Mouse (Mus musculus): ENCODE measurements around the gene Ldha. TPM values are rescaled to one million over a fixed set of nuclear protein-coding genes. Genes with fewer than 3 reads are reported as not detected.
"Not testable (repeated sequence)": the region's sequence is repeated elsewhere in the genome, so short reads cannot be mapped to it uniquely, and the experiment has no call there.

Gene Ldha
- polyA plus RNA-seq (2015; fragmentation: Nextera tagmentation; extraction: Ambion mirVana), result 638 and 911 TPM in 2 replicates

DNA sequence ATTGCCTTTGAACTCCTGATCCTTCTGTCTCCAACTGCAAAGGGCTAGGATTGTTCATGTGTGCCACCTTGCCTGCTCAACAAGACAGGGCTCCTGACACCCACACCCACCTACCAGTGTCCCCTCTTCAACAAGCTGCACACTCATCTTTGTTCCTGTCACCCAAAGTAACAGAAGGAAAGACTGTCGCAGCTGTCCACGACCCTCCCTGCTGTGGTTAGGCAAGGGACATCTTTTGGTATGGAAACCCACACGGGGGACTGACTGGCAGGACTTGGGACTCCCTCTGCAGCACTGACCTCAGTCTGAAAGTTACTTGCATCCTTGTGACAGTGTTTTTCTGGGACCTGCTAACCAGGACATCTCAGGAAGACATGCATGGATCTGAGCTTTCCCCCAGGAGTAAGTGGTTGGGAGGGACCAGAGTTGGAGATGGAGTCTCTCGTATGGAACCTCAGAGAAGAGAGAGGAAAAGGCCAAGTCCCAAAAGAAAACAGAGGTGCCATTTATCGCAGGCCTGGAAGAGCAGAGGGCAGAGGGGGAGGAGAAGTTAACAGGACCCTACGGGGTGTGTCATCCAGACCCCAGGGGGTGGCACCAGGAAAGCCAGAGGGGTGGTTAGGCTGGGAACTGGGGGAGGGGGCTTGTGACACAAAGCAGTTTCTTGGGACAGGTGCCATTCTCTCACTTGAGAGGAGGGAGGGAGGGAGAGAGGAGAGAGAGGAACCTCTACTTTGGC lies at the start of gene Ldha:
Gene Ldha, plus strand, starts transcription at position 689 of the 739 bp plus-strand sequence.
- no peak within 1 kb of the TSS for H3K9ac ChIP-seq (replicated peaks)

DNA sequence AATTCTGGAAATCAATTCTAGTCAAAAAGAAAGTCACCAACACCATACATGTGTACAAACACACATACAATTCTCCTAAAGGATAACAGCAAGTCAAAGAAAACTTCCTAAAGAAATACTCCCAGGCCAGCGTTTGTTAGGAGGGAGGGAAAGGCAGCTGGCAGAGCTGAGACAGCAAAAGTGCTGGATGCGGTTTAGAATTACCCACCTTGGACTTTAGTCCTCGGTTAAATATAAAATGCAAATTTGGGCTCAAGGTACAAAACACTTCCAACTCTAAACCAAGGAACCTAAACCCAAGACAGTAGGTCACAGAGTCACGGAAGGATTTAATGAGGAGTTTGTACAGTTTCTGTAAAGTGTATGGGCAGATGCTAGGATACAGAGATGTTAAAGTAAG lies 47.4 kb upstream of the Ldha start:
- 0 out of 2 replicates have a peak overlapping the region, but pooled peaks have one; percentile 17 for H3K9ac ChIP-seq (replicated peaks)
- H3K4me3 ChIP-seq (replicated peaks), result no peak overlapping the region
- 86% methylated on average over 4 of the region's 4 CpGs for WGBS
- H3K4me1 ChIP-seq, result peaks cover 45% of the 10 kb centered on the region
- peak overlapping the region; percentile 20; the same call in 1 of the 2 replicates for H3K4me2 ChIP-seq
- no peak for ATAC-seq (ENCODE audit: low FRiP score)
- H3K9me3 ChIP-seq (replicated peaks), result no peaks in the 10 kb centered on the region
- peaks cover 9% of the 10 kb centered on the region for H3K36me3 ChIP-seq
- no peaks in the 10 kb centered on the region for H3K27me3 ChIP-seq (replicated peaks)
- no peak overlapping the region for H3K27ac ChIP-seq (replicated peaks)

More for the DNA sequence above, at the start of gene Ldha:
- no peaks in the 10 kb centered on the region for H3K9me3 ChIP-seq (replicated peaks)
- 34% methylated on average over 6 of the region's 6 CpGs for WGBS
- H3K4me2 ChIP-seq, result no peak within 1 kb of the TSS
- no peak within 1 kb of the TSS for H3K27ac ChIP-seq (replicated peaks)
- no peaks in the 10 kb centered on the region for H3K36me3 ChIP-seq
- H3K27me3 ChIP-seq (replicated peaks), result no peaks in the 10 kb centered on the region; the same call in 1 of the 2 replicates
- H3K4me3 ChIP-seq (replicated peaks), result no peak within 1 kb of the TSS
- peaks cover 27% of the 10 kb centered on the region for H3K4me1 ChIP-seq
- ATAC-seq (ENCODE audit: low FRiP score), result no peak

DNA sequence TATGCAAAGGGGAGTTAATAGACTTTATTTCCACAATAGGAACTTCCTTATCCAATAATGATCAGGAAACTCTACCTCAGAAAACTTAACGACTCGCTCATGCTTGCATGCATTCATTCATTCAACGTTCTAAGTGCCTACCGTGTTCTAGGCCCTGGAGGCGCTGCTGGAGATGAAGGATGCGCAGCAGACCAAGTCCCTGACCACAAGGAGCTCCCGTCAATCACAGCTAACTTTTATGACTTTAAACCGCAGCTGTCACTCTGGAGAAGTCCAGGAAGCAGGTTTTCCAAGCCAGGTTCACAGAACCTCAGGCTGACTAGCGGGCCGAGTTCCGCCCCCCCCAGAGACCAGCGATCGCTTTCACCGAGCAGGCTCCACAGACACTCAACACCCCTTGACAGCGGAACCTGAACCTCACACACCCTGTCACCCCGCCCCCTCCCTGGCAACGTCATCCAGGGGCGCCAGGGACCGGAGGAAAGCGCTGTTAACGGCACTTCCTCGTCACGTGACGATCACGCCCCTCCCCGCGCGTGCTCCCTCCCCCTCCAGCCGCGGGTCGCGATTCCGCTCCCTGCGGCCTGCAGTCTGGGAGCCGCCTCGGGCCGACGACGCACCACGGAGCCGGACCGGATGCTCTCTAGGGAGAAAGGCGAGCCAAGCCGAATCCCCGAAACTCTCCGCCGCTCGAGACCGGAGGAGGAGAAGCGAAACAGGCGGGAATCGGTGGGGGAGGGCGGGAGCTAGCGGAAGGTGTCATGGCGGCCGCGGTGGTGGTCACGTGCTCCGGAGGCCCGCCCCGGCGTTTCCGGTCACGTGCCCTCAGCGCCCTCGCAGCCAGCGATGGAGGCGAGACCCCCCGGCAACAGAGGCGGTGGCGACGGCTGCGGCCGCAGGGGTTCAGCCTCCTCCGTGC lies 45.7 kb upstream of the Ldha start, which contains the start of the genes Hps5 and Gtf2h1:
Gene Hps5, minus strand, starts transcription at position 778 of the 919 bp plus-strand sequence.
Gene Gtf2h1, plus strand, starts transcription at position 817 of the 919 bp plus-strand sequence.
- H3K27me3 ChIP-seq (replicated peaks), result no peaks in the 10 kb centered on the region
- peak within 1 kb of the TSS; percentile 90 for H3K27ac ChIP-seq (replicated peaks)
- under 1% methylated on average over 73 of the region's 75 CpGs for WGBS
- peak; percentile 99 for ATAC-seq (ENCODE audit: low FRiP score)
- peak within 1 kb of the TSS; percentile 86 for H3K9ac ChIP-seq (replicated peaks)
- peak within 1 kb of the TSS; percentile 70 for H3K4me3 ChIP-seq (replicated peaks)
- H3K4me1 ChIP-seq, result peaks cover 45% of the 10 kb centered on the region
- peak within 1 kb of the TSS; percentile 85 for H3K4me2 ChIP-seq
- H3K9me3 ChIP-seq (replicated peaks), result no peaks in the 10 kb centered on the region
- peaks cover 13% of the 10 kb centered on the region for H3K36me3 ChIP-seq

DNA sequence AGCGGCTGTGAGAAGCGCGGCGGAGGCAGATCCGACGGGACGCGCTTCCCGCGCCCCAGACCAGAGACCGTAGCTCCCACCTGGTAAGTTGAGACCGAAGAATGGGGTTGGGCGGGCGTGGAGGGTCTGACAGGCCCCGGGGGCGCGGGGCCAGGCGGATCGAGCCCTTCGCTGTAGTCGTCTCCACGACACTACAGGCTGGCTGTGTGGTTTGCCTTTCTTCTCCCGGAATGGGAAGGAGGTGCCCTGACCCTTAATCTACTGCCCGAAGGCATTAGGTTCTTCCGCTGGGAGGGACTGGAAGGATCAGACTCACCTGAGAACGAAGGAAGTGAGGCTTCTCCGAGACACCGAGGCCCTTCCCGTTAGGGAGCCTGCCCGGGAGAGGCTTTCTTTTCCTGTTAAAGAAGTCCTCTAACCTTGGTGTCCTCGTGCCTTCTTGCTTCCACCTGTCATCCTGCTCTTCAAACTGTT lies 45.0 kb upstream of the Ldha start:
- WGBS, result under 1% methylated on average over 31 of the region's 31 CpGs
- Histone ChIP-seq H3K4me1 (peaks cover 45% of the 10 kb centered on the region), H3K9me3 (replicated peaks) (no peaks in the 10 kb centered on the region), H3K36me3 (peaks cover 14% of the 10 kb centered on the region), H3K27ac (replicated peaks) (peak overlapping the region; percentile 90), H3K4me2 (peak overlapping the region; percentile 85), H3K4me3 (replicated peaks) (peak overlapping the region; percentile 70), H3K9ac (replicated peaks) (peak overlapping the region; percentile 86), H3K27me3 (replicated peaks) (no peaks in the 10 kb centered on the region)
- ATAC-seq (ENCODE audit: low FRiP score), result peak; percentile 67; the same call in 1 of the 2 replicates

DNA sequence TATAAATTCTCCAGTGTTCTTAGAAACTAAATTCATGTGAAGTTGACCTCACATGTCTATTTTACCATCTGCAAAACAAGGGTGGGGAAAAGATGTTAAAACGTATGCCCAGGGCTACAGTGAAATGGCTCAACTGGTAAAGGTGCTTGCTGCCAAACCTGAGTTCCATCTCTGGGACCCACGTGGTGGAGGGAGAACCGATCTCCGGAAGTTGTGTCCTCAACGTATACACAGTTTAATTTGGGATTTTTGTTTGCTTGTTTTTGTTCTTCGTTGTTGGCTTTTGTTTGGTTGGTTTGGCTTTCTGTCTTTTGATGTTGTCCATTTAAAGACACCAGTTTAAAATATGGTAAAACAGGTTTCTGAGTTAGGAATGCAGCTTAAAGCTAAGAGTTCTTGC lies 44.5 kb upstream of the Ldha start:
- peaks cover 18% of the 10 kb centered on the region for H3K36me3 ChIP-seq

DNA sequence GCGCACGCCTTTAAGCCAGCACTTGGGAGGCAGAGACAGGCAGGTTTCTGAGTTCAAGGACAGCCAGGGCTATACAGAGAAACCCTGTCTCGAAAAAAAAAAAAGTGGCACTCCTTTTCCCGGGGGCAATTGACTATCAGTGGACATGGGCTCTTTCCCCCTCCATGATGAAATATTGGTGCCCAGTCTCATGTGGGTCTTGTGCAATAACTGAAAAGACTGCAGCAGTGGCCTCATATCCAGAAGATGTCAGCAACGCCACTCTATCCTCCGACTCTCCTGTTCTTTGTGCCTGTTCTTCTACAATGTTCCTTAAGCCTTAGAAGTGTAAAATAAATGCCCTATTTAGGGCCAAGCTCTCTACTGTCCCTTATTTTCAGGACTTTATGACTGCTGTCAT lies 30.9 kb upstream of the Ldha start:
- Histone ChIP-seq H3K4me2 (no peak overlapping the region), H3K36me3 (peaks cover 71% of the 10 kb centered on the region), H3K4me3 (replicated peaks) (no peak overlapping the region), H3K9me3 (replicated peaks) (no peaks in the 10 kb centered on the region), H3K4me1 (no peaks in the 10 kb centered on the region), H3K27ac (replicated peaks) (no peak overlapping the region), H3K9ac (replicated peaks) (no peak overlapping the region), H3K27me3 (replicated peaks) (no peaks in the 10 kb centered on the region)
- ATAC-seq (ENCODE audit: low FRiP score), result no peak
- WGBS, result 96% methylated on average over 6 of the region's 6 CpGs

More for the DNA sequence above, 44.5 kb upstream of the Ldha start:
- peak overlapping the region; percentile 70 for H3K4me3 ChIP-seq (replicated peaks)
- H3K9ac ChIP-seq (replicated peaks), result peak overlapping the region; percentile 86
- no peaks in the 10 kb centered on the region for H3K27me3 ChIP-seq (replicated peaks)
- H3K9me3 ChIP-seq (replicated peaks), result no peaks in the 10 kb centered on the region
- no peak overlapping the region for H3K27ac ChIP-seq (replicated peaks)
- WGBS, result 59% methylated on average over 6 of the region's 6 CpGs
- ATAC-seq (ENCODE audit: low FRiP score), result no peak
- H3K4me1 ChIP-seq, result peaks cover 45% of the 10 kb centered on the region
- peak overlapping the region; percentile 85 for H3K4me2 ChIP-seq

DNA sequence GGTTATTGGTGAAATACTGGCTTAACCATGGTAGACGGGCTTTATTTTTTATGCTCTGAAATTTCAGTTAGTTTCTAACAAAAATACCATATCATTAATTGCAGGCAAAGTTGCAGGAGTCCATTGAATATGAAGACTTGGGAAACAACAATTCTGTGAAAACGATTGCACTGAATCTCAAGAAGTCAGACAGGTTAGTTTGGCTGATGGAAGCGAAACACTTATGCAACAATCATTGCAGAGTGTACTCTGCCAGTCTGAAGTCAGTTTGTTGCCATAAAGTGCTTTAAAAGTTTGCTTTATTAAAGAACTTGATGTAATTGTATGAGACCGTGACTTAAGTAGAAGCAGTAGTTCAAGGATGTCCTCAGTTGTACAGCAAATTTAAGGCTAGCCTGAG lies 27.3 kb upstream of the Ldha start:
- Histone ChIP-seq H3K4me3 (replicated peaks) (no peak overlapping the region), H3K36me3 (peaks cover 78% of the 10 kb centered on the region), H3K4me1 (no peaks in the 10 kb centered on the region), H3K27ac (replicated peaks) (no peak overlapping the region), H3K9me3 (replicated peaks) (no peaks in the 10 kb centered on the region), H3K4me2 (no peak overlapping the region), H3K27me3 (replicated peaks) (no peaks in the 10 kb centered on the region), H3K9ac (replicated peaks) (no peak overlapping the region)
- WGBS, result 95% methylated on average over 4 of the region's 4 CpGs
- no peak for ATAC-seq (ENCODE audit: low FRiP score)

DNA sequence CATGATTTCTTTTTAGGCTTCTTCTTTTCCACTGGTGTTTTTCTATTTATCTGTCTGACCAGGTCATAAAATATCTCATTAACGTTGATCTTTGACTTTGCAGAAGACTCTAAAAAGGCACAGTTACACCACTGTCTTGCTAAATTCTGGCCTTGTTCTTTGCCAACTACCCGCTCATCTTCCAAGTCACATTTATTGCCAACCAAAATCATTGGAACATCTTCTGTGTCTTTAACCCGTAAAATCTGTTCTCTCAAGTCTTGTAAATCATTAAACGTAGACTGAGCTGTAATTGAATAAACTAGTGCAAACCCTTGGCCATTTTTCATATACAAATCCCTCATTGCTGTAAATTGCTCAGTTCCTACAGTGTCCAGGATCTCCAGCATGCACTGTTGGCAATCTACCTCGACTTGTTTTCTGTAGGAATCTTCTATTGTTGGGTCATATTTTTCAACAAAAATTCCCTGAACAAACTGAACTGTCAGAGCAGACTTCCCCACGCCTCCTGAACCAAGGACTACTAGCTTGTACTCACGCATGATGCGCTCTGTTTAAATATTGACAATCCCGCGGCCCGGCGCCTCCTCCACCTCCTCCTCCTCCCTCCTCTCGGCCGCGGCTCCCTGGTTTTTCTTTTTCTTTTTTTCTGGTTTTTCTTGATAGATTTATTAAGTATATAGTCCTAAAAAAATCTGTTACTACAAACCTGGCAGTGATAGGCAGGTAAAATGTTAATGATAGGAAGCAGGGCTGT lies 20.2 kb upstream of the Ldha start:
- not testable (repeated sequence) for H3K9me3 ChIP-seq (replicated peaks); H3K27ac ChIP-seq (replicated peaks); H3K4me3 ChIP-seq (replicated peaks); H3K4me2 ChIP-seq; H3K9ac ChIP-seq (replicated peaks); ATAC-seq (ENCODE audit: low FRiP score); H3K27me3 ChIP-seq (replicated peaks); H3K4me1 ChIP-seq
- 85% methylated on average over 15 of the region's 15 CpGs for WGBS
- peaks cover 59% of the 10 kb centered on the region for H3K36me3 ChIP-seq

DNA sequence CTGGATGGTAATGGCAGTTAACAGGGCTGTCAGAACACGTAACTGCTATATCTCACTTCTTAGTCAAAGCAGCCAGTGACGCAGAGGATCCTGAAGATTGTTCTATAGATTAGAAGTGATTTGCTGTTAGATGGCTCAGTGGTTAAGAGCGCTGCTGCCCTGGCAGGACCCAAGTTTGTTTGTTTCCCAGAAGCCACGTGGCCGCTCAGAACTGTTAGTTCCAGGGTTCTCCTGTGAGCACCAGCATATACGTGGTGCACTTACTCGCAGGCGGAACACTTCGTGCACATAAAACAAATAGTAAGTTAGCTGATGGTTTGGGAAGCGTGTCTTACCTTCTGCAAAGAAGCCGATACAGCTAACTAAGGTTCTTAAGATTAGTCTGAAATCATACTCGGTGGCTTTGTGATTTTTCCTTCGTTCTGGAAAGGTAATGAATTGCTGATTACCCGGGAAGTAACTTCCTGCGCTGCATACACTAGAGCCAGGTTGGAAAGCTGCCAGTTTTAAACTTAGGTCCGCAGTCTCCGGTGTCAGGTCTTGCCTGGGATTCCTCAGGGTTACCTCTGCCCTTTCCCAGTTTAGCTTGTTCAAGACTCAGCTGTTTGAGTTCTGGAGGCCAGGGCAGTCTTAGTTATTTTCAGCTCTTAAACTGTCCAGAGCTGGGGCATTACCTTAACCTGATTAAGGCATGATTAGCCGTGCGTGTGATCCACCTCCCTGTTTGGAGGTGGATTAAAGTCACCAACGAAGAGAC lies 14.1 kb upstream of the Ldha start:
- peaks cover 15% of the 10 kb centered on the region for H3K36me3 ChIP-seq
- no peaks in the 10 kb centered on the region for H3K4me1 ChIP-seq
- no peaks in the 10 kb centered on the region for H3K9me3 ChIP-seq (replicated peaks)
- H3K9ac ChIP-seq (replicated peaks), result no peak overlapping the region
- H3K27me3 ChIP-seq (replicated peaks), result no peaks in the 10 kb centered on the region
- no peak overlapping the region for H3K4me2 ChIP-seq
- no peak overlapping the region for H3K27ac ChIP-seq (replicated peaks)
- ATAC-seq (ENCODE audit: low FRiP score), result no peak
- no peak overlapping the region for H3K4me3 ChIP-seq (replicated peaks)
- 82% methylated on average over 20 of the region's 20 CpGs for WGBS

DNA sequence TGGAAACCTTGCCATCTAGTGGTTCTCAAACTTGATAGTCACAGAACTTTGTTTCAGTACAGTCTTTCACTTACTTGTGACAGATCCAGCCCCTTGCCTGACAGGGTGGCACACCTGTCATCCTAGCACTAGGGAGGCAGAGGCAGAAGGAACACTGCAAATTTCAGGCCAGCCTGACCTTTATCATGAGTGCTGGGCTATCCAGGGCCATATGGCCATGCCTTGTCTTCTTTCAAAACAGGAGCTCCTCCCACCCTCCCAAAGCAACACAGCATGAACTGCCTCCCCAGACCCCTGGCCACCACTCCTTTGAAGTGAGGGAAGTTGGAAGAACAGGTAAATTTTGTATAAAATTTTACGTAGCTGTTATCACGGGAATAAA lies 13.5 kb upstream of the Ldha start:
- no peaks in the 10 kb centered on the region for H3K4me1 ChIP-seq
- H3K27me3 ChIP-seq (replicated peaks), result no peaks in the 10 kb centered on the region
- peaks cover 9% of the 10 kb centered on the region for H3K36me3 ChIP-seq
- H3K4me2 ChIP-seq, result no peak overlapping the region
- WGBS, result 92% methylated on average over 2 of the region's 2 CpGs
- no peak for ATAC-seq (ENCODE audit: low FRiP score)
- H3K4me3 ChIP-seq (replicated peaks), result no peak overlapping the region
- no peaks in the 10 kb centered on the region for H3K9me3 ChIP-seq (replicated peaks)
- H3K9ac ChIP-seq (replicated peaks), result no peak overlapping the region
- no peak overlapping the region for H3K27ac ChIP-seq (replicated peaks)
